Mouse (Mus musculus): ENCODE results near the gene Dusp28. TPM values are rescaled to one million over a fixed set of nuclear protein-coding genes. Genes with fewer than 3 reads are reported as not detected.

The Dusp28 gene
- total and polyA plus RNA-seq, 3 experiments = 11.9 to 12.0 TPM; not detected in 1

DNA sequence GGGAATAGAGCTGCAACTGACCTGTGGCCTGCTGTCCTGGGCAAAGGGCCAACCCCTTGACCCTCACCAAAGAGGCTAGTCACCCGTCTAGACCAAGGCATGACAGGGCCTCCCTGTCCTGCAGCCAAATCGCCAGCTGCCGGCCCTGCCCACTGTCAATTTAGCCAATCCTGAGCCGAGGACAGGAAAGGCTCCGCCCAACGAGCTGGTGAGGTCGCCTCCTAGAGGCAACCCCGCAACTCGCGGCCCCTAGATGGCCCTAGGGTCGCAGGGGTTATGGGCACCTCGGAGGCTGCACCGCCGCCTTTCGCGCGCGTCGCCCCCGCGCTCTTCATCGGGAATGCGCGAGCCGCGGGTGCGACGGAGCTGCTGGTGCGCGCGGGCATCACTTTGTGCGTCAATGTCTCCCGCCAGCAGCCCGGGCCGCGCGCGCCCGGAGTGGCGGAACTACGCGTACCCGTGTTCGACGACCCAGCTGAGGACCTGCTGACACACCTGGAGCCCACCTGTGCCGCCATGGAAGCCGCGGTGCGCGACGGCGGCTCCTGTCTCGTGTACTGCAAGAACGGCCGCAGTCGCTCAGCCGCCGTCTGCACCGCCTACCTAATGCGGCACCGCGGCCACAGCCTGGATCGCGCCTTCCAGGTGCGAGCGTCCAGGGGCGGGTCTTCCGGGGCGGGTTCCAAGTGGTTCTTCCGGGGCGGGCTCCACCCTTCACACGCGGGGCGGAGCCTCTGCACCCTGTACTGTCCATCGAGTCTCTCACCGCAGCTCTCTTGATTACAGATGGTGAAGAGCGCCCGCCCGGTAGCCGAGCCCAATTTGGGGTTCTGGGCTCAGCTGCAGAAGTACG, at the start of gene Dusp28 (continued):
- peak; percentile 26; the same call in 1 of the 2 replicates for TF ChIP-seq SMC3 (IDR thresholded peaks at IDR 0.05; ENCODE audit: low read depth, low read length)
- no peak for TF ChIP-seq POLR2AphosphoS5 (IDR thresholded peaks at IDR 0.05; ENCODE audit: borderline replicate concordance, low read depth, low read length)
- no peak for TF ChIP-seq ZC3H11A (IDR thresholded peaks at IDR 0.05; ENCODE audit: low read depth, low read length)
- TF ChIP-seq GATA1 (IDR thresholded peaks at IDR 0.05; ENCODE audit: low read depth, low read length) = no peak
- TF ChIP-seq NELFE (IDR thresholded peaks at IDR 0.05; ENCODE audit: low read depth, low read length) = peak; percentile 95

GRCm38 (mm10) chr1:92861503-92861902, 45.3 kb upstream of the Dusp28 start:
- no peaks in the 10 kb centered on the region for H3K9me3 ChIP-seq (replicated peaks; ENCODE audit: insufficient read depth, low read length)
- no peak for DNase-seq (ENCODE audit: low read depth, low spot score)
- no peak overlapping the region for H3K9ac ChIP-seq (ENCODE audit: control insufficient read depth, low read depth, low read length, poor library complexity, severe bottlenecking)
- TF ChIP-seq MAZ (IDR thresholded peaks at IDR 0.05; ENCODE audit: low read depth, low read length) (no peak), ELF1 (IDR thresholded peaks at IDR 0.05; ENCODE audit: low read depth, low read length) (no peak), HCFC1 (IDR thresholded peaks at IDR 0.05; ENCODE audit: low read depth, low read length) (no peak), ZNF384 (IDR thresholded peaks at IDR 0.05; ENCODE audit: low read depth, low read length) (no peak), MAX (IDR thresholded peaks at IDR 0.05; ENCODE audit: low read length) (no peak), KAT2A (conservative IDR thresholded peaks at IDR 0.05; ENCODE audit: low read depth, low read length) (no peak), ZC3H11A (IDR thresholded peaks at IDR 0.05; ENCODE audit: low read depth, low read length) (no peak), ZMIZ1 (IDR thresholded peaks at IDR 0.05; ENCODE audit: low read depth, low read length) (no peak), JUND (IDR thresholded peaks at IDR 0.05; ENCODE audit: low read depth, low read length) (no peak), MYB (IDR thresholded peaks at IDR 0.05; ENCODE audit: low read depth, low read length) (no peak), SIN3A (IDR thresholded peaks at IDR 0.05; ENCODE audit: low read length) (no peak), SMC3 (IDR thresholded peaks at IDR 0.05; ENCODE audit: low read depth, low read length) (no peak), TAL1 (IDR thresholded peaks at IDR 0.05; ENCODE audit: low read length) (no peak), USF2 (IDR thresholded peaks at IDR 0.05; ENCODE audit: borderline replicate concordance in 1 of 2, insufficient read depth in 1 of 2, low read depth in 1 of 2, low read length in 2 of 2) (no peak), GATA1 (IDR thresholded peaks at IDR 0.05; ENCODE audit: low read depth, low read length) (no peak), TCF12 (IDR thresholded peaks at IDR 0.05; ENCODE audit: low read depth, low read length) (no peak), RCOR1 (IDR thresholded peaks at IDR 0.05; ENCODE audit: low read depth, low read length) (no peak), TBP (IDR thresholded peaks at IDR 0.05; ENCODE audit: low read depth, low read length) (no peak)
- no peaks in the 10 kb centered on the region for H3K36me3 ChIP-seq (ENCODE audit: control insufficient read depth in 1 of 2, insufficient read depth in 2 of 2, low read length in 2 of 2)
- no peak overlapping the region for H3K4me3 ChIP-seq (ENCODE audit: control insufficient read depth in 1 of 2, insufficient read depth in 1 of 2, low read depth in 2 of 2, low read length in 2 of 2)
- no peak overlapping the region for H3K27ac ChIP-seq (ENCODE audit: control insufficient read depth, low read depth, low read length)
- no peaks in the 10 kb centered on the region for H3K79me2 ChIP-seq (ENCODE audit: control insufficient read depth, insufficient read depth, low read length, poor library complexity)
- no peaks in the 10 kb centered on the region for H3K27me3 ChIP-seq (ENCODE audit: control insufficient read depth in 1 of 2, insufficient read depth in 2 of 2, low read length in 2 of 2)
- H3K4me1 ChIP-seq (ENCODE audit: control insufficient read depth in 1 of 2, insufficient read depth in 2 of 2, low read length in 2 of 2) = no peaks in the 10 kb centered on the region

Measured in MEL (cell line).